Mouse (Mus musculus) heart, postnatal 0 days (tissue): ENCODE data around the gene Plekhh2.

Experiments
- CTCF ChIP-seq: IDR thresholded peaks from 2 replicates; pipeline ENCODE4 v1.5.1; 2016; ENCODE audit warnings: antibody characterized with exemption, control low read depth, low read depth
- EP300 ChIP-seq: IDR thresholded peaks from 2 replicates; pipeline ENCODE4 v1.6.1; 2016; ENCODE audit warnings: antibody characterized with exemption, low read depth

DNA sequence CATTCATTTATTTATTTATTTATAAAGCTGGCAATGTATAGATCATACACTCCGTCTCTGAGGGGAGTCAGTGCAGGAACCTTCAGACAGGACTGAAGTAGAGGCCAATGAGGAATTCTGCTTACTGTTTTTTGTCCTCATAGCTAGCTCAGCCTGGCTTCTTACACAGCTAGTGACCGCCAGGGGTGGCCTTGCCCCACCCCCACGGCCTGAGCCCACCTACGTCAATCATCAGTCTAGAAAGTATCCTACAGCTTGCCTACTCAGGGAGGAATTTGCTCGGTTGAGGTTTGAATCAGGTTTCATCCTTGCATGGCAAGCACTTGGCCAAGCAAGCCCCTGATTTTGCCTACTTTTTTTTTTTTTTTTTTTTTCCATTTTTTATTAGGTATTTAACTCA is 4.2 kb downstream of the Plekhh2 start:
- TF ChIP-seq CTCF (no peak), EP300 (no peak)
